Mouse (Mus musculus): ENCODE measurements around the gene Surf1. TPM values are rescaled to one million over a fixed set of nuclear protein-coding genes. Genes with fewer than 3 reads are reported as not detected.

Gene Surf1
- polyA plus RNA-seq, 1 experiment from 2014 or later = 51.0 TPM

- 4% methylated on average over 13 of the region's 13 CpGs for WGBS
- H3K27me3 ChIP-seq (ENCODE audit: control insufficient read depth, insufficient read depth, low read length) = no peaks in the 10 kb centered on the region
- H3K4me2 ChIP-seq (ENCODE audit: low read depth, low read length) = peak overlapping the region; percentile 75
- DNase-seq (ENCODE audit: low spot score) (no peak), ATAC-seq (replicated peaks; ENCODE audit: insufficient number of reproducible peaks, low FRiP score, low TSS enrichment, low read depth) (0 out of 2 replicates have a peak, but pooled peaks have one; percentile 4)
- H3K36me3 ChIP-seq (replicated peaks; ENCODE audit: control insufficient read depth, insufficient read depth, low read depth, low read length) = peaks cover 18% of the 10 kb centered on the region
- H3K4me3 ChIP-seq (ENCODE audit: low read depth, low read length) = peak overlapping the region; percentile 75
- H3K9ac ChIP-seq (replicated peaks; ENCODE audit: low read length) = peak overlapping the region; percentile 64
- 0 out of 2 replicates have a peak, but pooled peaks cover 2% of the 10 kb centered on the region for H3K4me1 ChIP-seq (ENCODE audit: control insufficient read depth, insufficient read depth, low read length)
- H3K27ac ChIP-seq (replicated peaks; ENCODE audit: low read depth, low read length) = peak overlapping the region; percentile 47; the same call in 1 of the 2 replicates
- no peaks in the 10 kb centered on the region for H3K9me3 ChIP-seq (replicated peaks; ENCODE audit: control insufficient read depth, low read length)
These were observed 408 bp upstream of the Surf1 start for GRCm38 (mm10) chr2:26916738-26917137.

- Histone ChIP-seq H3K9me3 (replicated peaks; ENCODE audit: control insufficient read depth, low read length) (no peaks in the 10 kb centered on the region), H3K4me3 (ENCODE audit: low read depth, low read length) (no peak overlapping the region), H3K27me3 (ENCODE audit: control insufficient read depth, insufficient read depth, low read length) (no peaks in the 10 kb centered on the region), H3K36me3 (replicated peaks; ENCODE audit: control insufficient read depth, insufficient read depth, low read depth, low read length) (peaks cover 16% of the 10 kb centered on the region), H3K9ac (replicated peaks; ENCODE audit: low read length) (no peak overlapping the region), H3K4me2 (ENCODE audit: low read depth, low read length) (no peak overlapping the region), H3K4me1 (ENCODE audit: control insufficient read depth, insufficient read depth, low read length) (0 out of 2 replicates have a peak, but pooled peaks cover 2% of the 10 kb centered on the region), H3K27ac (replicated peaks; ENCODE audit: low read depth, low read length) (no peak overlapping the region)
- no peak for DNase-seq (ENCODE audit: low spot score)
- no peak for ATAC-seq (replicated peaks; ENCODE audit: insufficient number of reproducible peaks, low FRiP score, low TSS enrichment, low read depth)
- 62% methylated on average over 8 of the region's 8 CpGs for WGBS
These were observed 2.0 kb downstream of the Surf1 start for GRCm38 (mm10) chr2:26914148-26914941.

DNA sequence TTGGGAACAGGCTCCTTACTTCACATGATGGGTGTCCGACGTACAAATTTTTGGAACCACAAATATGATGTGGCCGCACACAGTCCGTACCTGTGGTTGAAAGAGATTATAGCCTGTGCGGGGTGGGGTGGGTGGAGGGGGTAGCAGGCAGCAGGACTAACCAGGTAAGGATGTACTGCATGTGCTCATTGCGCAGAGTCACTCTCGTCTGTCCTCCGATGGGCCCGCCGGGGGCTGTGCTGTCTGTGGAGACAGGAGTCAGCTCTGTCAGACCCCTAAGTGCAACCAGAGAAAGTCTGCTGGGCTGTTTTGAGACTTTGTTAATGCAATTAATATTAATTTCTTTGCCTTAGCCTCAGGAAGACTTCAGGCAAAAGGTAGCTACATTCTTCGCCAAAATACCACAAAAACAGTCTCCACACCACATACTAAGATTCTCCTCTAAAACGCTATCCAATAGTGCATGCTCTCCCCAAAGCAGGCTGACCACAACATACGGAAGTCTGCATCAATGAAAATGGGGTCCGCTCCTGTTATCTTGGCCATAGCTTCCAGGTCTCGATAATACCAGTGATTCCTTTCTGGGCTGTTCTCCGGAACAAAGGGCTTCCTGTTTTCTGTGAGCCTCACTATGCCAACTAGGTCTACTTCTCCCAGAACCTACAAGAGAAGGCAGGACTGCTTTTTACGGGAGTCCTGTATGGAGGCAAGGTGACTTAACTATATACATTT, 2.7 kb downstream of the Surf1 start:
- Histone ChIP-seq H3K27ac (replicated peaks; ENCODE audit: low read depth, low read length) (no peak overlapping the region), H3K4me1 (ENCODE audit: control insufficient read depth, insufficient read depth, low read length) (0 out of 2 replicates have a peak, but pooled peaks cover 2% of the 10 kb centered on the region), H3K9me3 (replicated peaks; ENCODE audit: control insufficient read depth, low read length) (no peaks in the 10 kb centered on the region), H3K4me3 (ENCODE audit: low read depth, low read length) (no peak overlapping the region), H3K9ac (replicated peaks; ENCODE audit: low read length) (no peak overlapping the region), H3K27me3 (ENCODE audit: control insufficient read depth, insufficient read depth, low read length) (no peaks in the 10 kb centered on the region), H3K36me3 (replicated peaks; ENCODE audit: control insufficient read depth, insufficient read depth, low read depth, low read length) (peaks cover 12% of the 10 kb centered on the region), H3K4me2 (ENCODE audit: low read depth, low read length) (no peak overlapping the region)
- no peak for DNase-seq (ENCODE audit: low spot score)
- no peak for ATAC-seq (replicated peaks; ENCODE audit: insufficient number of reproducible peaks, low FRiP score, low TSS enrichment, low read depth)
- WGBS = 82% methylated on average over 17 of the region's 17 CpGs

- Histone ChIP-seq H3K27ac (replicated peaks; ENCODE audit: low read depth, low read length) (no peak overlapping the region), H3K27me3 (ENCODE audit: control insufficient read depth, insufficient read depth, low read length) (no peaks in the 10 kb centered on the region), H3K4me1 (ENCODE audit: control insufficient read depth, insufficient read depth, low read length) (0 out of 2 replicates have a peak, but pooled peaks cover 1% of the 10 kb centered on the region), H3K9me3 (replicated peaks; ENCODE audit: control insufficient read depth, low read length) (no peaks in the 10 kb centered on the region), H3K9ac (replicated peaks; ENCODE audit: low read length) (peak overlapping the region; percentile 92), H3K4me3 (ENCODE audit: low read depth, low read length) (peak overlapping the region; percentile 87), H3K4me2 (ENCODE audit: low read depth, low read length) (peak overlapping the region; percentile 79), H3K36me3 (replicated peaks; ENCODE audit: control insufficient read depth, insufficient read depth, low read depth, low read length) (peaks cover 14% of the 10 kb centered on the region)
- 73% methylated on average over 5 of the region's 5 CpGs for WGBS
- no peak for ATAC-seq (replicated peaks; ENCODE audit: insufficient number of reproducible peaks, low FRiP score, low TSS enrichment, low read depth)
- no peak for DNase-seq (ENCODE audit: low spot score)
These were observed 4.0 kb downstream of the Surf1 start for GRCm38 (mm10) chr2:26912253-26912770.

- Histone ChIP-seq H3K36me3 (replicated peaks; ENCODE audit: control insufficient read depth, insufficient read depth, low read depth, low read length) (peaks cover 14% of the 10 kb centered on the region), H3K4me3 (ENCODE audit: low read depth, low read length) (peak overlapping the region; percentile 87), H3K27ac (replicated peaks; ENCODE audit: low read depth, low read length) (peak overlapping the region; percentile 72), H3K9me3 (replicated peaks; ENCODE audit: control insufficient read depth, low read length) (no peaks in the 10 kb centered on the region), H3K4me2 (ENCODE audit: low read depth, low read length) (peak overlapping the region; percentile 79), H3K4me1 (ENCODE audit: control insufficient read depth, insufficient read depth, low read length) (no peaks in the 10 kb centered on the region), H3K9ac (replicated peaks; ENCODE audit: low read length) (peak overlapping the region; percentile 92), H3K27me3 (ENCODE audit: control insufficient read depth, insufficient read depth, low read length) (no peaks in the 10 kb centered on the region)
- 1% methylated on average over 37 of the region's 37 CpGs for WGBS
- ATAC-seq (replicated peaks; ENCODE audit: insufficient number of reproducible peaks, low FRiP score, low TSS enrichment, low read depth) = peak; percentile 26; the same call in 1 of the 2 replicates
- DNase-seq (ENCODE audit: low spot score) = peak; percentile 61
These were observed 5.2 kb downstream of the Surf1 start for GRCm38 (mm10) chr2:26910994-26911765.

DNA sequence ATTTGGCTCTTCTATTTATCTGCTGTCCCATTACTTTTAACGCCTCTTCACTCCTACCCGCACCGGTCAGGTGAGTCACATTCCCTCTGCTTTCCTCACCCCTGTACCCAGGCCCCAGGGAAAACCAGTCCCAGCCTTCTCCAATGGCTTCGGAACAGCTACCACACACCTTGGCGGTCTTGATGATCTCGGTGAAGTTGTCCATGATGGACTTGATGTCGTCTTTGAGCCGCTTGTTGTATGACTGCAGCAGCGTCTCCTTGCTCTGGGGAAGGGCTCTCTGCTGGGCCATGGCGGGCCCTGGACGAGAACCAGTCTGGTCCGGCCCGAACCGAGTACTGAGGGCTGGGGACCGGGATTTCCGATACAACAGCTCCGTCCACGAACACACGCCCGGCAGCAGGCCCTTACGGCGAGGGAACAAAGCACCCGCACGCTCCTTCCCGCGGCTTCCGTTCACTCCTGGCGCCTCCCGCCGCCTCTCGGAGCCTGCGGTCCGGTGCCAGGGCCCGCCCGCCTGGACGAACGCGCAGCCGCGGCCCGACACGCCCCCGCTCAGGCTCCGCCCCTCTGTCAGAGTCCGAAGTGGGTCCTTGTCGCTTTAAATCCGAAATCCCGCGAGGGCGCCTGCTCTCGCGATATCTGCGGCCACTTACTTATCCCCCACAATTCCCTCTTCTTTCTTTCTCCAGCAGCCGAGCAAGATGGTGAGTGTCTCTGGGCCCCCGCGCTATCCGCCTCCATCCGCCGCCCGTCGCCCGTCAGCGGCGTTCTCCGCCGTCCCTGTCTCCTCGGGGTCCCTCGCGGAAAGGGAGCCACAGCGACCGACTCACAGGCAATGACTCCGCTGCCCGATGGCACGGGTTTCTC, 6.0 kb downstream of the Surf1 start, which contains the start of the genes Med22 and Rpl7a:
TSS of gene Med22 (minus strand) at position 554 of the 870 bp plus-strand sequence.
TSS of gene Rpl7a (plus strand) at position 641 of the 870 bp plus-strand sequence.
- Histone ChIP-seq H3K27ac (replicated peaks; ENCODE audit: low read depth, low read length) (peak within 1 kb of the TSS; percentile 72), H3K9me3 (replicated peaks; ENCODE audit: control insufficient read depth, low read length) (no peaks in the 10 kb centered on the region), H3K9ac (replicated peaks; ENCODE audit: low read length) (peak within 1 kb of the TSS; percentile 92), H3K4me1 (ENCODE audit: control insufficient read depth, insufficient read depth, low read length) (no peaks in the 10 kb centered on the region), H3K4me3 (ENCODE audit: low read depth, low read length) (peak within 1 kb of the TSS; percentile 87), H3K4me2 (ENCODE audit: low read depth, low read length) (peak within 1 kb of the TSS; percentile 79), H3K36me3 (replicated peaks; ENCODE audit: control insufficient read depth, insufficient read depth, low read depth, low read length) (peaks cover 14% of the 10 kb centered on the region), H3K27me3 (ENCODE audit: control insufficient read depth, insufficient read depth, low read length) (no peaks in the 10 kb centered on the region)
- WGBS = under 1% methylated on average over 74 of the region's 74 CpGs
- DNase-seq (ENCODE audit: low spot score) = peak; percentile 98
- peak; percentile 84 for ATAC-seq (replicated peaks; ENCODE audit: insufficient number of reproducible peaks, low FRiP score, low TSS enrichment, low read depth)

- Histone ChIP-seq H3K27ac (replicated peaks; ENCODE audit: low read depth, low read length) (no peak overlapping the region), H3K9ac (replicated peaks; ENCODE audit: low read length) (peak overlapping the region; percentile 90; the same call in 1 of the 2 replicates), H3K9me3 (replicated peaks; ENCODE audit: control insufficient read depth, low read length) (no peaks in the 10 kb centered on the region), H3K4me1 (ENCODE audit: control insufficient read depth, insufficient read depth, low read length) (no peaks in the 10 kb centered on the region), H3K4me3 (ENCODE audit: low read depth, low read length) (peak overlapping the region; percentile 87), H3K27me3 (ENCODE audit: control insufficient read depth, insufficient read depth, low read length) (no peaks in the 10 kb centered on the region), H3K36me3 (replicated peaks; ENCODE audit: control insufficient read depth, insufficient read depth, low read depth, low read length) (peaks cover 14% of the 10 kb centered on the region), H3K4me2 (ENCODE audit: low read depth, low read length) (peak overlapping the region; percentile 49)
- ATAC-seq (replicated peaks; ENCODE audit: insufficient number of reproducible peaks, low FRiP score, low TSS enrichment, low read depth) (no peak), DNase-seq (ENCODE audit: low spot score) (no peak)
These were observed 6.9 kb downstream of the Surf1 start for GRCm38 (mm10) chr2:26909387-26909784.
